Mouse (Mus musculus) ES-Bruce4 (cell line): ENCODE measurements around the gene Plekhg5.

Experiments
- CTCF ChIP-seq: IDR thresholded peaks from one replicate; pipeline ENCODE4 v1.8.1; 2011; ENCODE audit warnings: low read depth, low read length
- POLR2A ChIP-seq: IDR thresholded peaks from one replicate; pipeline ENCODE4 v1.8.1; 2011; ENCODE audit warnings: low read length; ENCODE audit not compliant: insufficient read depth

- TF ChIP-seq POLR2A: no peak
- no peak for TF ChIP-seq CTCF
Observed at GRCm38 (mm10) chr4:152151451-152151965, 79.2 kb downstream of the Plekhg5 start.
